In the genomic region with DNA sequence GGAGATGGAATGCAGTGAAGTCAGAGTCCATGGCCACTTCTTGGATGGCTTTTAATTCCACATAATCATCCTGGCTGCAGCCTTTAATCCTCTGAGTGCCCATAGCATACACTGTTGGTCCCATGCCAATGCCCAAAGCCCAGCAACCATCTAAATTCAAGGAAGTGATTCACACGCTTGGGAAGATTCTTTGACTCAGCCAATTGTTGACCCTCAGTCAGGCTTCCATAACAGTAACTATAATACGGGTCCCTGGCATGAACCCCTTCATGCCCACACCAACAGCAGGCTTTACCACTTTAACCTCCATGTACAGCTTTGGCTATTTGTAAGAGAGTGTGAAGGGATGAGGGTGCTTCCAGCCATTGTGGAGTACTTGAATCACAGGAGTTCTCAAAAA, we compare ENCODE assay signal across 19 mouse cellular contexts.
A peak's percentile ranks its signal among the peaks of the same experiment; 100 is the strongest.
DNase-seq lines count a peak whose midpoint lies in the region; ATAC-seq and TF ChIP-seq lines count a peak whose summit lies in the region.
"Had no signal": no experiment of that assay in that cellular context is flagged by ENCODE, and none has a peak within 500 bp of the region (broad histone marks: within the 10 kb centered on the region; RNA-seq: fewer than 3 reads in every experiment).

No protein-coding gene starts in this region.

- H3K27me3 ChIP-seq in forebrain, embryonic 16.5 days (replicated peaks; ENCODE audit: control insufficient read depth, insufficient read depth, low read length), result no peaks in the 10 kb centered on the region
- H3K27me3 ChIP-seq in forebrain, postnatal 0 days (ENCODE audit: insufficient read depth, low read length), result no peaks in the 10 kb centered on the region
- H3K27me3 ChIP-seq in myocyte (ENCODE audit: control insufficient read depth, insufficient read depth, insufficient read length), result no peaks in the 10 kb centered on the region
- H3K27me3 ChIP-seq: embryonic facial prominence, embryonic 15.5 days; limb, embryonic 12.5 days; liver, embryonic 12.5 days had no signal

- no peaks in the 10 kb centered on the region for H3K4me1 ChIP-seq in forebrain, embryonic 16.5 days (replicated peaks; ENCODE audit: control insufficient read depth, insufficient read depth, low read length)
- no peaks in the 10 kb centered on the region for H3K4me1 ChIP-seq in forebrain, postnatal 0 days (ENCODE audit: insufficient read depth)
- H3K4me1 ChIP-seq: embryonic facial prominence, embryonic 15.5 days; liver, embryonic 12.5 days had no signal

- ATAC-seq in forebrain, embryonic 16.5 days, result peak; percentile 40; the same call in 1 of the 2 replicates
- no peak for ATAC-seq in forebrain, postnatal 0 days
- ATAC-seq: liver, embryonic 12.5 days had no signal

- TF ChIP-seq POLR2A in myocyte (IDR thresholded peaks at IDR 0.05; ENCODE audit: insufficient read length, low read depth), result no peak

- H3K4me2 ChIP-seq in forebrain, embryonic 16.5 days (ENCODE audit: low read length), result no peak overlapping the region
- no peak overlapping the region for H3K4me2 ChIP-seq in forebrain, postnatal 0 days (ENCODE audit: low read depth)
- peak overlapping the region; percentile 50 for H3K4me2 ChIP-seq in myocyte (ENCODE audit: low read depth)
- H3K4me2 ChIP-seq: embryonic facial prominence, embryonic 15.5 days; limb, embryonic 12.5 days; liver, embryonic 12.5 days had no signal

- no peak for DNase-seq in forebrain, postnatal 0 days
- DNase-seq in kidney, postnatal 25 days, result peak; percentile 9 to 33
- no peak for DNase-seq in kidney, postnatal 10 days
- DNase-seq in Muller cell, postnatal 12 days (ENCODE audit: inconsistent ontology term), result peak; percentile 83
- no peak for DNase-seq in ovary, postnatal 14 days (ENCODE audit: low spot score)
- DNase-seq: adrenal gland, adult 2 months; cerebellum, adult 9-11 months; gastrocnemius, adult 2 months; kidney, adult 11 months; lung, adult 2 months; lung, postnatal 4 days had no signal

- H3K4me3 ChIP-seq in forebrain, embryonic 16.5 days (replicated peaks; ENCODE audit: low read length), result no peak overlapping the region
- no peak overlapping the region for H3K4me3 ChIP-seq in forebrain, postnatal 0 days (ENCODE audit: low read depth, low read length)
- no peak overlapping the region for H3K4me3 ChIP-seq in myocyte
- H3K4me3 ChIP-seq: embryonic facial prominence, embryonic 15.5 days; gastrocnemius, adult 2 months; heart, embryonic 10.5 days; limb, embryonic 12.5 days; liver, embryonic 12.5 days had no signal

- no peak overlapping the region for H3K27ac ChIP-seq in forebrain, embryonic 16.5 days (ENCODE audit: low read length)
- no peak overlapping the region for H3K27ac ChIP-seq in forebrain, postnatal 0 days (ENCODE audit: low read depth, low read length)
- H3K27ac ChIP-seq: embryonic facial prominence, embryonic 15.5 days; gastrocnemius, adult 2 months; heart, embryonic 10.5 days; limb, embryonic 12.5 days; liver, embryonic 12.5 days; stomach, postnatal 0 days had no signal

- no peaks in the 10 kb centered on the region for H3K36me3 ChIP-seq in forebrain, embryonic 16.5 days (ENCODE audit: control insufficient read depth, insufficient read depth)
- H3K36me3 ChIP-seq in forebrain, postnatal 0 days (ENCODE audit: insufficient read depth), result no peaks in the 10 kb centered on the region
- no peaks in the 10 kb centered on the region for H3K36me3 ChIP-seq in myocyte (ENCODE audit: control insufficient read depth, insufficient read depth)
- H3K36me3 ChIP-seq: embryonic facial prominence, embryonic 15.5 days; G1E; heart, embryonic 10.5 days; limb, embryonic 12.5 days; liver, embryonic 12.5 days had no signal

- no peaks in the 10 kb centered on the region for H3K79me2 ChIP-seq in myocyte (ENCODE audit: control insufficient read depth, insufficient read depth)

- H3K9me3 ChIP-seq in forebrain, embryonic 16.5 days (ENCODE audit: control insufficient read depth, low read length), result no peaks in the 10 kb centered on the region
- no peaks in the 10 kb centered on the region for H3K9me3 ChIP-seq in forebrain, postnatal 0 days (ENCODE audit: low read length)
- H3K9me3 ChIP-seq: embryonic facial prominence, embryonic 15.5 days; heart, embryonic 10.5 days; limb, embryonic 12.5 days; liver, embryonic 12.5 days had no signal

- WGBS in forebrain, embryonic 16.5 days, result 66% methylated on average over 2 of the region's 2 CpGs
- WGBS in forebrain, postnatal 0 days, result 52% methylated on average over 2 of the region's 2 CpGs

- H3ac ChIP-seq in myocyte (ENCODE audit: control insufficient read depth, insufficient read length), result no peak overlapping the region

- no peak overlapping the region for H3K9ac ChIP-seq in forebrain, embryonic 16.5 days (replicated peaks; ENCODE audit: low read depth, low read length)
- H3K9ac ChIP-seq in forebrain, postnatal 0 days, result no peak overlapping the region
- H3K9ac ChIP-seq: embryonic facial prominence, embryonic 15.5 days; limb, embryonic 12.5 days; liver, embryonic 12.5 days had no signal

- TF ChIP-seq CTCF in forebrain, postnatal 0 days (IDR thresholded peaks at IDR 0.05; ENCODE audit: low read depth), result no peak

TF ChIP-seq in myocyte, 11 proteins besides CTCF, POLR2A, EP300 and RAD21:
- TF ChIP-seq CEBPB (IDR thresholded peaks at IDR 0.05; ENCODE audit: insufficient read depth, poor library complexity, severe bottlenecking), result no peak

Comparison
In these comparisons a context has a peak if more than half of its experiments do, and no peak if none do; other contexts are left out.
1. DNase-seq: peak in kidney, postnatal 25 days (2 of 2) and Muller cell, postnatal 12 days (single experiment); none in forebrain, postnatal 0 days (single experiment), kidney, postnatal 10 days (single experiment) and ovary, postnatal 14 days (single experiment).